Mouse (Mus musculus) ovary, postnatal 14 days (tissue): Measurements from ENCODE around the gene Mrvi1.
"Not testable (repeated sequence)": the region's sequence is repeated elsewhere in the genome, so short reads cannot be mapped to it uniquely, and the experiment has no call there.

Source experiments
- DNase-seq: peaks from one replicate; pipeline ENCODE4 v3.0.0; 2022; ENCODE audit warnings: low spot score

Mrvi1 gene

GRCm38 (mm10) chr7:110941701-110942530, 40.3 kb downstream of the Mrvi1 start:
- no peak for DNase-seq

- no peak for DNase-seq
Measured at GRCm38 (mm10) chr7:110941116-110941521, 41.1 kb downstream of the Mrvi1 start.

DNA sequence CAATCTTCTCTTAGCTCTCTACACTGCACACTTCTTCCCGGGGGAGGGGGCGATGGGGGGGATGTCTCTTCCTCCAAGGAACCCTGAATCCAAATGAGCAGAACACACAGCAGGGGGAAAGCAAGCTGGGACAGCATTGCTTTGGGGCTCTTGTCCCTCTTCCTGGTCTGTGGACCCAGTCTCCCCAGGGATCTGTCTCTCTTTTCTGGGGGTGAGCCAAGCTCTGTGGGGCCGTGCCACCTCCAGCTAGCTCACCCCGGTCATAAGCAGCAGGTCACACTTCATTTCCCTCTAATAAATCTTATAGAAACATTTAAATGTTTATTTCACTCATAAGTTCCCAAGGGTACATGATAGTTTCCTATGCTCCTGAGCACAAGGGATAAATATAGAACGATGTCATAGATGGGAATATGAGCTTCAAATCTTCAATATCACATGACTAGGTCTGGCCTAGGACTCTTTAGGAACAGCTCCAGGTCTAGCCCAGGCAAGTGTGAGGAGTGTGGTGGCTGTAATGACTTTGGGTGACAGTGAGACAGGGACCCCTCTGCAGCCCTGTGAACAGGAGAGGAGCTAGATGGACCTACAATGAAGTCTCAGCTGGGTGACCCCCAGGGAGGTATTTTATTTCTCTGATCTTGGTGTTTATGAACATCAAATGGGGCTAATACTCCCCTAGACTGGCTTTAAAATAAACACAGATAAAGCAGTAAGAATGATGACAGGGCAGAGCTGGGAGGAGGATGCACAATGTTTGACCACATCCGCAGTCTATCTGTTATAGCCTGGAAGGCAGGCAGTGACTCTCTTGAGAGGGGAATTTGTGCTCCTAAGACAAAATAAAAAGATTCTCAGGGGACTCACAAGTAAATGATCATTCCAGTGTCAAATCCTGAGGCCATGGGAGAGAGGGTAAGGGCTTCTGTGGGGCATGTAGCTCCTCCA, 46.2 kb downstream of the Mrvi1 start:
- no peak for DNase-seq

- no peak for DNase-seq
Measured at GRCm38 (mm10) chr7:110933999-110934398, 48.3 kb downstream of the Mrvi1 start.

- DNase-seq = no peak
Measured at GRCm38 (mm10) chr7:110933329-110933728, 48.9 kb downstream of the Mrvi1 start.

DNA sequence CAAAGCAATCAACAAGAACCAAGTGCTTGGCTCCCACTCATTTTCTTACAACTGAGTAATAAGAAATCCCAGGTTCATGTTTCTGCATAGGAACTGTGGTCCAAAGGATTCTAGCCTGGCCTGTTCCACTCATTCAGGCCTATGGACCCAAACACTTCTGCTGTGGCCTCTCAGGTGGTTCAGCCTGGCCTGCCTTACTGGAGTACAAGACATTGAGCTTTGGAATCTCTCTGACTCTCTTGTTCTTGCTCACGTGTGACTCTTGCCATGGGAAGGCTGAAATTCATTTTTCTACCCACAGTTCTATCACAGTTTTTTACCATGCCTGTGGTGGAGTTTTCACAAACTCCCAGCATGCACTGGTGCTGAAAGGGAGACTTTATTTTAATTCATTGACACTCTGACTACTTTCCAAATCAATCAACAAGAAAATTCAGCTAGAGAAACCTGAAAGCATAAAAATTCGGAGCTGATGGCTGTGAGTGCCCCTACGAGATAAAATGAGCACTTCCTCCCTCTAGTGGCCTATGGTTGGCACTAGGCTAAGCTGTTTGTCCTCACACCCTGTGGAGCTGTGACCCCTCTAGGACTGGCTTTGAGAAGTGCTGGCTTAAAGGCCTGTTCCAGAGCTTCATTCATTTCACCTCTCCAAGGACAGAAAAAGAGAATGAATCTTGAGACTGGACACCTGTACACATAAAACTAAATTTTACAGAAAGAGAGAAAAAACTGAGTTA, 52.0 kb downstream of the Mrvi1 start:
- no peak for DNase-seq

DNA sequence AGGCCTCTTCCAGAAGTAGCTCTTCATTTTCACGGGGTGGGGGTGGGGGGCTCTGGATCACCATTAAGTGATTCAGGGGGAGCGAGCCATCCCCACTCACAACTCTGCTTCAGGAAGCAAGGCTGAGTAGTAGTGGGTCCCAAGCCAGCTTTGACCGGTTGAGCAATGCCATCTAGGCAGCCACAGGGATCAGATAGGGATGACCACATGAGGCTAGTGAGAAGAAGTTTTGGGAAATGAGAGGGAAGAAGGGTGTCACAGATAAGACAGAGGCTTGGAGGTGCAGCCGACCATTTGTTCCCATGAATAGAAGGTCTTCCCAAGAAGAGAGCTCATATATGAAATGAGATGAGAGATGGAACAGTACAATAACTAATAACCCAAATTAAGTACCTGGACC, 55.7 kb downstream of the Mrvi1 start:
- DNase-seq = no peak

DNA sequence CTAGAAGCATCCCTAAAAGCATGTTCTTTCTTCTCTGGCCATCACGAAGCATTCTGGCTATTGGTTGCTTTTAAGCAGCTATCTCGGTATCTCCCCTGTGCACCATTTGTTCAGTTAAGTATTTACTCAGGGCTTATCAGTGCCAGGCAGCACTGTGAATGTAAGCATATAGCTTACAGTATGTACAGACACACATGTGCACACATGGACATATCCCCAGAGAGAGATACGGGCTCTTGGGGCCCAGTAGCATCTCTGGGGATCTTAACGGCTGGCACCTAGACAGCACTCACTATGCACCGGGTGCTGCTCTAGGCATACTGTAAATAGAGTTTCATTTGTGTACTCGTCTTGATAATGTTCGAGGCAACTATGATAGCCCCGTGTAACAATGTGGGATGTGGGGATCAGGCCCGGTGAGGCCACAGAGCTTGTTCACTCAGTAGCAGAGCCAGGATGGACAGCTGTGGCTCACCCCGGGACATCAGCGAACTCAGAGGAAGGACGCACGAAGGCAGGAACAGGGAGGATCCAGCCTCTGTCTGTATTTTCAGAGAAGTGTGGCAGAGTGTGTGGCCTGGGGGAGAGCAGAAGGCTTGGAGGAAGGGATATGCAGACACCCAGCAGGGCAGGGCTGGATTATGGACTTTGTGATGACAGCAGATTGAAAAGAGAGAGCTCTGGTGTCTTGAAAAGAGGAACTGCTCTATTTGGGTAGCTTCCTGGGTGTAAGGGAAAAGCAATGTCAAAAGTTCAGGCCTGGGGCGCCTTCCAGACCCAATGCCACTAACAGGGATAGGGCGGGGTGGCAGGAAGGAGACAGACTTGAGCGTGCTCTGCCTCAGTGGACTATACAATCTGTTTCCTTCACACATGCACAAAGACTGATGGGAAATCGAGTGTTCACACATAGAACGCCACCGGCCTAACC, 61.7 kb downstream of the Mrvi1 start:
- no peak for DNase-seq

DNA sequence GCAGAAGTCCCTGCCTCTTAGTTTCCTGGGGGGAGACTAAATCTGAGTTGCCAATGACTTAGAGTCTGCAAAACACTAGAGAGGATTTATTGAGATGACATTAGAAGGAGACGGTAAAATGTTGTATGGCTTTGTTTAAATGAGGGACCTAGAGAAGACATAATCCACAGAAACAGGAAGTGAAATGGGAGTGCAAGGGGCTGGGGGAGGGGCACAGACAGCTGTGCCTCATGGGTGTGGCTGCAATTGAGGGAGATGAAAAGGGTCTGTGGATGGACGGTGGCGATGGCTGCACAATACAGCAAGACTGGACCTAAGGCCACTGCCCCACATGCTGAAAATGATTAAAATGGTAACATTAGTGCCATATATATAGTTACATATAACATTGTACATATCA, 62.5 kb downstream of the Mrvi1 start:
- DNase-seq = no peak

DNA sequence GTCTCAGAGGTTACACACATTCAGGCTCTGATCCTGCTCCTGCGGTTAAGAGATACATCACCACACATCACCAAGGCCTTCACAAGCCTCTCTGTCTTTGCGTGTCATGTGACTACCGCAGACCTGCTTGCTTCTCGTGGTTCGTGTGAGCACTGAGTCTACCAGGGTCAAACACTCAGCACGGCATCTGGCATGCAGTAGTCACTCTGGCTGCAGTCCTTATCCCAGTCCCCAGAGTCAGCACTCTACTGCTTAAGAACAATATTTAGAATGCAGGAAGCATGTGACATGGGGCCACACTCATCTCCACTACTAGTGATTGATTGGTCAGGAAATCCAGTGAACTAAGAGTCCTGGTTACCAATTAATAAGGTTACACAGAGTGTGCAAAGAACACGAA, 66.3 kb downstream of the Mrvi1 start:
- DNase-seq = no peak

DNA sequence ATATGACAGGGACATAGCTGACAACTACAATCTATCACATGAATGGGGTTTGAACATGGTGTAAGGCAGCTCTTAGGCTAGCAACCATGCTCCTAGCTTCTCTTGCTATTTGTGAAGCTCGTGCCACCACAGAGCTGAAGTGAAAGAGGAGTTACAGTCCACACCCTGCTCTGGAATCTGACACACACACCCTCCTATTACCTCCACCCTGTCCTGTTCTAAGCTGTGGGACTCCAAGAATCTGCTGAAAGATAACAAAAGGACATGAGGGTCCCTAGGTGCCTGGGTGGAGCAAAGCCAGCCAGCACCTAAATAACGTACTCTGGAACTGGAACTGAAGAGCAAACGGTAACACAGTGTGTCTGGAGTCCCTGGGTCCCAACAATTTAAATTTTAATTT, 67.7 kb downstream of the Mrvi1 start:
- DNase-seq = no peak

DNA sequence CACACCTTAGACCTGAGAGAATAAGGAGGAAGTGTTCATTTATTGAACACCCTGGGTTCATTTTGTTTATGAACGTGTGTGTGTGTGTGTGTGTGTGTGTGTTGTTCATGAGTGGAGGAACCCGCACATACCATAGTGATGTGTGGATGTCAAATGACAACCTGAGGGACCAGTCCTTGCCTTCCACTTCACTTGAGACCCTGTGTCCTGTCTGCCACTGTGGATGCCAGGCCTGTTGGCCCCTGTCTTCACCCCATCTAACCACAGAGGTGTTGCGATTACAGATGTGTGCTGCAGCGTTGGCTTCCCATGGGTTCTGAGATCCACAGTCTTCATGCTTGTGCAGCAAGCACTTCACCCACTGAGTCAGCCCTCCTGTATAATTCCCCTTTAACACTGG, 68.5 kb downstream of the Mrvi1 start:
- DNase-seq = no peak

- no peak for DNase-seq
Measured at GRCm38 (mm10) chr7:110908209-110909144, 73.8 kb downstream of the Mrvi1 start.

DNA sequence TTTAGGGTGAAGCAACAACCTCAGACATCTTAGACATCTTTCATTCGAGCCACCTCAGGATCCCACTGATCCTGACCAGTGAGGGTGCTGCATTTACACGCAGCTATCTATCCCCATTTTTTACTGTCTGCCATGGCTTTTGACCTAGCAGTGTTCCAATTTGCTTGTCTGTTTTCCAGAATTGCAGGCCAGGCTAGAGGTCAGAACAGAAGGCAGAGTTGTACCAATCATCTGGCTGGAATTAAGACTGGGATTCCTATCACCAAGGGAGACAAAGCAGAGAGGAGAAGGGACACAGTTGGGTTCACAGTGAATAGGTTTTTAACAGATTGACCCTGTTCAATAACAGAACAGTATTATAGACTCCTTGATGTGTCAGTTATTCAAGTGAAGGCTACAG, 75.7 kb downstream of the Mrvi1 start:
- no peak for DNase-seq

DNA sequence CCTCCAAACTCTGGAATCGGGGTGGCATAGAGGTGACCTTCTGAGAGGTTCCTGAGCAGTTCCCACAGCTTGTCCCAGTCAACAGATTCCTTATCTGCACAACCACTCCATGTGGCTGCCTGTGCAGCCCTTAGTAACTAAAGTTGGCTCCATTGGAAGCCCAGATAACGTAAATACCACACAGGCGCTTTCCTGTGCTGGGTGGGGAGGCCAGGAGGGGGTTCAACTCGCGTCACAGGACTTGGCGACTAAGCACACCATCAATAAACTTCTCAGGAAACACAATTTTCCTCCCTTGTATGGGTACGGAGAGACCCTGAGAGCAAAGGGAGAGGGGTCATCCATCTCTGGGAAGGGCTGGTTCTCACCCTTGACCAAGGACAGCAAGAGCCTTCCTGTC, 79.0 kb downstream of the Mrvi1 start:
- DNase-seq = no peak

- DNase-seq = no peak
Measured at GRCm38 (mm10) chr7:110897202-110897601, 85.1 kb downstream of the Mrvi1 start.

DNA sequence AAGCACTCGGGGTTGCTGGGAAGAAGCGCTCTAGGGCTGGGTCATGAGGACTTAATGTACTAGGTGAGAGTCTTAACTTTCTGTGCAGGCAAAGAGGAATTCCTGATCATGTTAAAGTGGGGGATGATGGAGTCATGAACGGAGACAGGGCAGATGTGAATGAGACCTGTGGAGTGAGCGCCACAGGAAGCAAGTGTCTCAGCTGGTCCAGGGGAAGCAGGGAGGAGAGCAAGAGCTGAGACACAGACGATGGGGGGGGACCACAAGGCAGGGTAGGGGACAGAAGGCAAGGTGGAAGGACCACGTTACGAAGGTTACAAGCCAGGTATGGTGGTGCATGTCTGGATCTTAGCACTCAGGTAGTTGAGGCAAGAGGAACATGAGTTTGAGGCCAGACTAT, 85.8 kb downstream of the Mrvi1 start:
- no peak for DNase-seq

- DNase-seq = not testable (repeated sequence)
Measured at GRCm38 (mm10) chr7:110895772-110896171, 86.5 kb downstream of the Mrvi1 start.

DNA sequence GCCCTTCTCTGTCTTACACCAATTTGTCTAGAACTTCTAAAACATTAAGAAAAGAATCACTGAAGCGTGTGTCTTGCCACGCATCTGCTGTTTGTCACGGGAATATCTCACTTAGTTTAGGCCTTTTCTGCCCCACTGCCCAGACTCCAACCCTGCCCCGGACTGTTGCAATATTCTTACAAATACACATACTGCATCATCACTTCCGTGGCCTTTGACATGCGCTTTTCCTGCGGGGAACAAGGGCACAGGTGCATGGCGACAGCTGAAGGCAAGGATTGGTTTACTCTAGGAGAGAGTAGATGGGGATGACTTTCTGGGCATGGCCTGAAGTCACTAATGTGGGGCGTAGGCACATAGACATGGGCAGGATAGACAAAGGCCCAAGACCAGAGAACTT, 87.6 kb downstream of the Mrvi1 start:
- no peak for DNase-seq

DNA sequence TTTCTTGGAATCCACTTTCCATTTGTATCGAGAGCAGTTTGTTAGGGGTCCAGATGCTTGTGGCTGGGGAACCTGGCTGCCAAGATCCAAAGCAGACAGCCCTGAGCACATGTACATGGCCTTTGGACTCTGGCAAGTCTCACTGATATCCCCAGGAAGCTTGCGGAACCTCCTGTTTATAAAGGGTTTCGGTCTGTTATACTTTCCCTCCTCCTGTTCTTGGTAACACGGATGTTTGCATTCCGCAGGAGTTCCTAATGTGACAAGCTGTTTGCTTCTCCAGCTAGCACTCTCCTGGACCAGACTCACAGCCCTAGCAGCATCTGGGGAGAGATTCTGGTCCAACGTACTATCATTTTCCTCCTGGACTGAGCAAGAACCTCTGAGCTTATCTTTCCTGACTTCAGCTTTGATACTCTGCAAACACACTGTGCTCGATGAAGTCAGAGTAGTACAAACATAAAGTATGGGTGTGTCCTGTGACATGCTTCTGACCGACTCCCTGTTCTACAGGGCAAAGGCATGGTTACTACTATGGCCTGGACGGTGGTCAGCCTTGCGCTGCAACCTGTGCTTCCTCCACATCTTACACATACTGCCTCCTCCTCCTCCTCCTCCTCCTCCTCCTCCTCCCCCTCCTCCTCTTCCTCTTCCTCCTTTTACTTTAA, 88.2 kb downstream of the Mrvi1 start:
- DNase-seq = no peak
